Comparison of ENCODE assay signal across 8 mouse cellular contexts in genomic region chr1:40579784-40580183, GRCm38 (mm10). TPM values are rescaled to one million over a fixed set of nuclear protein-coding genes. Genes with fewer than 3 reads are reported as not detected.
DNase-seq lines count a peak whose midpoint lies in the region; ATAC-seq and TF ChIP-seq lines count a peak whose summit lies in the region.

Gene Slc9a4, plus strand, starts transcription at chr1:40580081.

- H3K27ac ChIP-seq in gastrocnemius, adult 2 months: no peak within 1 kb of the TSS
- no peak within 1 kb of the TSS for H3K27ac ChIP-seq in MEL (ENCODE audit: control insufficient read depth, low read depth, low read length)
- H3K27ac ChIP-seq in midbrain, embryonic 16.5 days (ENCODE audit: low read length): no peak within 1 kb of the TSS

- TF ChIP-seq RAD21 in MEL (IDR thresholded peaks at IDR 0.05; ENCODE audit: low read depth, low read length): peak; percentile 58

- peak; percentile 53 for DNase-seq in gastrocnemius, adult 2 months
- no peak for DNase-seq in gastrocnemius, postnatal 25 days
- peak; percentile 37 for DNase-seq in MEL (ENCODE audit: low read depth, low spot score)
- DNase-seq in embryo, embryonic 11.5 days (ENCODE audit: low read depth, low spot score): peak; percentile 20
- peak; percentile 22 to 40 for DNase-seq in layer of hippocampus, postnatal 36 days
- peak; percentile 11 to 12 for DNase-seq in thymus, postnatal 36 days

- H3K36me3 ChIP-seq in MEL (ENCODE audit: control insufficient read depth in 1 of 2, insufficient read depth in 2 of 2, low read length in 2 of 2): no peaks in the 10 kb centered on the region
- no peaks in the 10 kb centered on the region for H3K36me3 ChIP-seq in midbrain, embryonic 16.5 days (ENCODE audit: control insufficient read depth, insufficient read depth, low read length)

- ATAC-seq in hematopoietic stem cell, adult 5-6 weeks (replicated peaks in 1 of 2; ENCODE audit: insufficient read depth in 1 of 2, low FRiP score in 2 of 2, low TSS enrichment in 1 of 2, low read depth in 1 of 2, poor library complexity in 2 of 2, severe bottlenecking in 2 of 2): peak; percentile 62 to 67; a peak in 3 of 4 replicates
- ATAC-seq in midbrain, embryonic 16.5 days: no peak

- TF ChIP-seq EP300 in MEL (IDR thresholded peaks at IDR 0.05; ENCODE audit: low read depth in 1 of 2, low read length in 2 of 2): no peak

- H3K79me2 ChIP-seq in MEL (ENCODE audit: control insufficient read depth, insufficient read depth, low read length, poor library complexity): no peaks in the 10 kb centered on the region

- peak within 1 kb of the TSS; percentile 42 for H3K4me3 ChIP-seq in gastrocnemius, adult 2 months
- H3K4me3 ChIP-seq in MEL (ENCODE audit: control insufficient read depth in 1 of 2, insufficient read depth in 1 of 2, low read depth in 2 of 2, low read length in 2 of 2): no peak within 1 kb of the TSS
- H3K4me3 ChIP-seq in midbrain, embryonic 16.5 days (ENCODE audit: low read depth, low read length): 0 out of 2 replicates have a peak within 1 kb of the TSS, but pooled peaks have one; percentile 9

- TF ChIP-seq CTCF in gastrocnemius, adult 2 months (IDR thresholded peaks at IDR 0.05): peak; percentile 84
- TF ChIP-seq CTCF in MEL (IDR thresholded peaks at IDR 0.05 in 2 of 3, conservative IDR thresholded peaks at IDR 0.05 in 1 of 3; ENCODE audit: control insufficient read depth in 1 of 3, insufficient read depth in 1 of 3, low read depth in 2 of 3, low read length in 3 of 3, poor library complexity in 1 of 3, severe bottlenecking in 1 of 3): peak; percentile 64 to 65 (median 64)

- H3K27me3 ChIP-seq in MEL (ENCODE audit: control insufficient read depth in 1 of 2, insufficient read depth in 2 of 2, low read length in 2 of 2): no peaks in the 10 kb centered on the region
- no peaks in the 10 kb centered on the region for H3K27me3 ChIP-seq in midbrain, embryonic 16.5 days (ENCODE audit: control insufficient read depth, insufficient read depth, low read depth, low read length)

- intact Hi-C loops in gastrocnemius, adult 2 months (cut with DNase I): loop anchor here (1.0 to 2.0 kb wide), 2 partner anchors 79 to 191 kb away; no protein-coding TSS in a partner anchor

- 14% methylated on average over 7 of the region's 7 CpGs for WGBS in midbrain, embryonic 16.5 days

- no peaks in the 10 kb centered on the region for H3K9me3 ChIP-seq in MEL (replicated peaks; ENCODE audit: insufficient read depth, low read length)
- H3K9me3 ChIP-seq in midbrain, embryonic 16.5 days (replicated peaks; ENCODE audit: control insufficient read depth, low read length, poor library complexity, severe bottlenecking): no peaks in the 10 kb centered on the region

- peak within 1 kb of the TSS; percentile 38; the same call in 1 of the 2 replicates for H3K4me2 ChIP-seq in midbrain, embryonic 16.5 days (ENCODE audit: low read length)

- H3K9ac ChIP-seq in MEL (ENCODE audit: control insufficient read depth, low read depth, low read length, poor library complexity, severe bottlenecking): no peak within 1 kb of the TSS
- no peak within 1 kb of the TSS for H3K9ac ChIP-seq in midbrain, embryonic 16.5 days (ENCODE audit: low read depth, low read length)

- TF ChIP-seq POLR2A in MEL (IDR thresholded peaks at IDR 0.05; ENCODE audit: control insufficient read depth in 1 of 2, insufficient read depth in 1 of 2, low read depth in 1 of 2, low read length in 2 of 2, poor library complexity in 1 of 2): no peak

- H3K4me1 ChIP-seq in MEL (ENCODE audit: control insufficient read depth in 1 of 2, insufficient read depth in 2 of 2, low read length in 2 of 2): no peaks in the 10 kb centered on the region
- peaks cover 2% of the 10 kb centered on the region; the same call in 1 of the 2 replicates for H3K4me1 ChIP-seq in midbrain, embryonic 16.5 days (ENCODE audit: control insufficient read depth, insufficient read depth, low read length)

TF ChIP-seq in MEL, 35 proteins besides CTCF, POLR2A, EP300 and RAD21:
- no peak for TF ChIP-seq RCOR1 (IDR thresholded peaks at IDR 0.05; ENCODE audit: low read depth, low read length)
- TF ChIP-seq MAFK (IDR thresholded peaks at IDR 0.05; ENCODE audit: borderline replicate concordance, low read depth, low read length): no peak
- TF ChIP-seq ZNF384 (IDR thresholded peaks at IDR 0.05; ENCODE audit: low read depth, low read length): no peak
- TF ChIP-seq BHLHE40 (IDR thresholded peaks at IDR 0.05; ENCODE audit: borderline replicate concordance, low read depth, low read length): no peak
- TF ChIP-seq TCF12 (IDR thresholded peaks at IDR 0.05; ENCODE audit: low read depth, low read length): no peak
- peak; percentile 35 for TF ChIP-seq ZC3H11A (IDR thresholded peaks at IDR 0.05; ENCODE audit: low read depth, low read length)
- no peak for TF ChIP-seq SIN3A (IDR thresholded peaks at IDR 0.05; ENCODE audit: low read length)
- peak; percentile 37 for TF ChIP-seq GATA1 (IDR thresholded peaks at IDR 0.05; ENCODE audit: low read depth, low read length)
- no peak for TF ChIP-seq CHD2 (IDR thresholded peaks at IDR 0.05; ENCODE audit: low read length)
- no peak for TF ChIP-seq JUND (IDR thresholded peaks at IDR 0.05; ENCODE audit: low read depth, low read length)
- TF ChIP-seq SMC3 (IDR thresholded peaks at IDR 0.05; ENCODE audit: low read depth, low read length): peak; percentile 52
- TF ChIP-seq MXI1 (IDR thresholded peaks at IDR 0.05; ENCODE audit: low read depth, low read length): no peak
- TF ChIP-seq ELF1 (IDR thresholded peaks at IDR 0.05; ENCODE audit: low read depth, low read length): no peak
- TF ChIP-seq POLR2AphosphoS5 (IDR thresholded peaks at IDR 0.05; ENCODE audit: borderline replicate concordance, low read depth, low read length): no peak

RNA-seq across cellular contexts. Expression of gene Slc9a4, which starts in this region (rescaled TPM):
- under 1 TPM; 0.64 to 0.97 TPM for total RNA-seq in gastrocnemius, adult 2 months (2021)
- total RNA-seq in gastrocnemius, postnatal 25 days (2021): under 1 TPM; 0.19 to 0.77 TPM
- total RNA-seq in MEL (2012; rRNA removed): not detected in 2 replicates
- not detected for polyA plus RNA-seq in MEL (2012; ENCODE audit: insufficient read depth in 1 of 2, insufficient read length in 2 of 2, low read depth in 1 of 2, low replicate concordance in 2 of 2, missing spikeins in 1 of 2)
- not detected in 2 replicates for total RNA-seq in hematopoietic stem cell, adult 5-6 weeks (2017)
- 10 to 100 TPM; 19.5 to 22.2 TPM for total RNA-seq in layer of hippocampus, postnatal 36 days (2021)
- polyA plus RNA-seq in midbrain, embryonic 16.5 days (2015; fragmentation: Nextera tagmentation; extraction: Ambion mirVana): not detected in 2 replicates

Comparison
In these comparisons a context has a peak if more than half of its experiments do, and no peak if none do; other contexts are left out.
1. RNA of gene Slc9a4 (total RNA-seq): 19.5 to 22.2 TPM in layer of hippocampus, postnatal 36 days; 0.64 to 0.97 TPM in gastrocnemius, adult 2 months, 0.19 to 0.77 TPM in gastrocnemius, postnatal 25 days, not detected in MEL and not detected in hematopoietic stem cell, adult 5-6 weeks; every median in the first group is over 10 times any median in the second.
2. Peak in DNase-seq and H3K4me3 ChIP-seq in gastrocnemius, adult 2 months; RNA of the gene not detected or under 1 TPM.
3. Peak in DNase-seq in MEL; RNA of the gene not detected or under 1 TPM.
4. Peak in ATAC-seq in hematopoietic stem cell, adult 5-6 weeks; RNA of the gene not detected or under 1 TPM.